Mouse (Mus musculus) heart, postnatal 0 days (tissue): ENCODE results near the gene Steap4. TPM values are rescaled to one million over a fixed set of nuclear protein-coding genes. Genes with fewer than 3 reads are reported as not detected.
"Not testable (repeated sequence)": the region's sequence is repeated elsewhere in the genome, so short reads cannot be mapped to it uniquely, and the experiment has no call there.

ENCODE experiments used
- ATAC-seq: fragments of 200-750 bp; cut with Nextera tagmentation; 2 replicates; pipeline ENCODE4 v1.8.0; 2017; ENCODE audit warnings: low read depth, moderate number of reproducible peaks, moderate library complexity; ENCODE audit not compliant: insufficient read depth
- DNase-seq: peaks from one replicate; pipeline ENCODE4 v3.0.0-alpha.2; 2016; ENCODE audit warnings: low spot score
- H3K27ac ChIP-seq: fragments of 300-500 bp; sonication (generic); 2 replicates; pipeline ENCODE4 v1.5.1; 2014; ENCODE audit warnings: low read depth, mild to moderate bottlenecking
- H3K27me3 ChIP-seq: fragments of 300-500 bp; sonication (generic); 2 replicates; pipeline ENCODE4 v1.6.1; 2014; ENCODE audit warnings: low read length, mixed read lengths; ENCODE audit not compliant: control insufficient read depth, insufficient read depth
- H3K36me3 ChIP-seq: fragments of 300-500 bp; sonication (generic); replicated peaks from 2 replicates; pipeline ENCODE4 v1.6.1; 2014; ENCODE audit warnings: low read length, mixed read lengths; ENCODE audit not compliant: control insufficient read depth, insufficient read depth
- H3K4me1 ChIP-seq: fragments of 300-500 bp; sonication (generic); 2 replicates; pipeline ENCODE4 v1.6.1; 2014; ENCODE audit warnings: antibody characterized with exemption; ENCODE audit not compliant: control insufficient read depth, insufficient read depth
- H3K4me2 ChIP-seq: fragments of 300-500 bp; sonication (generic); 2 replicates; pipeline ENCODE4 v1.6.1; 2014; ENCODE audit warnings: low read depth, mild to moderate bottlenecking, low read length, moderate library complexity
- H3K4me3 ChIP-seq: fragments of 300-500 bp; sonication (generic); 2 replicates; pipeline ENCODE4 v1.5.1; 2014; ENCODE audit warnings: low read depth, low read length
- H3K9ac ChIP-seq: fragments of 300-500 bp; sonication (generic); replicated peaks from 2 replicates; pipeline ENCODE4 v1.6.1; 2014; ENCODE audit warnings: low read depth, low read length, mixed read lengths
- H3K9me3 ChIP-seq: fragments of 300-500 bp; sonication (generic); replicated peaks from 2 replicates; pipeline ENCODE4 v1.6.1; 2016; ENCODE audit warnings: low read length; ENCODE audit not compliant: control insufficient read depth
- CTCF ChIP-seq: IDR thresholded peaks from 2 replicates; pipeline ENCODE4 v1.5.1; 2016; ENCODE audit warnings: antibody characterized with exemption, control low read depth, low read depth
- EP300 ChIP-seq: IDR thresholded peaks from 2 replicates; pipeline ENCODE4 v1.6.1; 2016; ENCODE audit warnings: antibody characterized with exemption, low read depth
- WGBS: fragments of 180-500 bp; shearing (Covaris S2); extraction: QIAGEN DNeasy Blood & Tissue Kit; methylation state at CpG from one replicate; pipeline ENCODE4 v1.1.7; 2014; 5-methylcytosine and 5-hydroxymethylcytosine counted together
- polyA plus RNA-seq: library from polyadenylated mRNA; unstranded; fragments of >200 nt; fragmentation: Nextera tagmentation; extraction: Ambion mirVana; gene quantifications from 2 replicates; pipeline ENCODE4 v1.2.1, GENCODE M21; 2015
- total RNA-seq: library from RNA; depleted of rRNA; stranded (reverse); fragments of >200 nt; gene quantifications from 2 replicates; pipeline ENCODE4 v1.2.3, GENCODE M21; 2014; ENCODE audit warnings: low replicate concordance

Gene Steap4
- total and polyA plus RNA-seq, 2 experiments from 2014 or later, result 7.0 to 10.6 TPM

DNA sequence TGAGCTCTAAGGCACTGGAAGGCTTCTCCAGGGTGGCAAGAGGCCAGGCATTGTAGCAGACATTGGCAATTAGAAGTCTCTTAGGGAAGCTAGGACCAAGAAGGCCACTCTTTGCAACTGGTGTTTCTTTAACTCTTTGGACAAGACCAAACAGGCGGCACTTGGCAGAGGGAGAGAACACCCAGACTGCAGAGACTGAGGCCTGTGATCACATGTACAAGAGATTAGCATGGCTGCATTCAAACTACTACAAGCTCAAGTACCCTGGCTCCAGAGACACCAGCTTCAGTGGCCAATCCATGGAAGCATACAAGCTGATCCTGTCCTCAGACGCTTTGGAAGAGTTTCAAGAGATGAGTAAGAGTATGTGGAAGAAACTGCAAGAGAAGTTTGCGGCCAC, 36.6 kb upstream of the Steap4 start:
- Histone ChIP-seq H3K27me3 (no peaks in the 10 kb centered on the region), H3K4me2 (no peak overlapping the region), H3K4me1 (no peaks in the 10 kb centered on the region), H3K4me3 (no peak overlapping the region), H3K36me3 (no peaks in the 10 kb centered on the region), H3K27ac (no peak overlapping the region), H3K9ac (no peak overlapping the region), H3K9me3 (no peaks in the 10 kb centered on the region)
- WGBS, result 71% methylated on average over 3 of the region's 3 CpGs
- ATAC-seq (no peak), DNase-seq (no peak)
- TF ChIP-seq EP300 (no peak), CTCF (no peak)

DNA sequence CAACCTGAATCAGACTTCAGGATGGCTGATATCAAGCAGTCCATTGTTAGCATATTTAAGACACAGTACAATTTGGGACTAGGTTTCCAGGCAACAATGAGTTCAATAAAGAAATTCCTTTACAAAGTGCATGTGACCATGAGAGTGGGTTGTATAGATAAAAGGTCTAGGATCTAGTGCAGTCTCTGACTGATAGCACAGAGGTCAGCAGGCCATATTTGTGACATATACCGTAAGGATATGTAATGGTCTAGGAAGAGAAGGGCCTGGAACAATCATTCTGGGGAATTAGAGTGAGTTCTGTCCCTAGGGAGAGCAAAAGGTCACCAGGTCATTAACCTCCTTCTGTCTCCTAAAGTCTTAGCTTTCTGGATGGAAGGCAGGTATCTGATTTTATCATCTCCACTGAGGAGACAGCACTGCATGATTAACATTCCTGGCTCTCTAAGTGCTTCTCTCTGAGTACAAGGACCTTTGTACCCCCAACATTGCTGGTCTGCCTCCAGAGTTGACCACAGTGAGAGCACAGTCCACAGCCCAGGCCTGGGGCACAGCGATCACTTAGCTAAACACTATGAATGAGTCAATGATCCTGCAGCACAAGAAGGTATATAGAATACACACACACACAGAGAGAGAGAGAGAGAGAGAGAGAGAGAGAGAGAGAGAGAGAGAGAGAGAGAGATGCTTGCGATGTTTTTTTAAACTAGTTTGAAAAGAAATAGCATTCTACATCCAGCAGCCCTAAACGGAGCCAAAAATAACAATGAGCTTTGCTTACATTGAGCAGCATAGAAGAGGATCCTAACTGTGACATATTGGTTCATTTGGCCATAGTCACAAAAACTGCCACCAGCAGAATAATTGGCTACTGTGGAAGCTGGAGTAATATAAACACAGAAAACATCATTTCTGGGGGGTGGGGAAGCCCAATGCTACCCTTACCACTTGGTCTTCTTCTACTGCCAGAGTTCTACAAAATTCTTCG, 27.7 kb upstream of the Steap4 start:
- WGBS, result 66% methylated on average over 5 of the region's 5 CpGs
- H3K4me3 ChIP-seq, result no peak overlapping the region
- no peaks in the 10 kb centered on the region for H3K27me3 ChIP-seq
- H3K27ac ChIP-seq, result no peak overlapping the region
- H3K36me3 ChIP-seq, result no peaks in the 10 kb centered on the region
- DNase-seq, result no peak
- TF ChIP-seq EP300, result no peak
- no peak for TF ChIP-seq CTCF
- ATAC-seq, result no peak
- no peak overlapping the region for H3K4me2 ChIP-seq
- no peak overlapping the region for H3K9ac ChIP-seq
- no peaks in the 10 kb centered on the region for H3K4me1 ChIP-seq
- H3K9me3 ChIP-seq, result no peaks in the 10 kb centered on the region

DNA sequence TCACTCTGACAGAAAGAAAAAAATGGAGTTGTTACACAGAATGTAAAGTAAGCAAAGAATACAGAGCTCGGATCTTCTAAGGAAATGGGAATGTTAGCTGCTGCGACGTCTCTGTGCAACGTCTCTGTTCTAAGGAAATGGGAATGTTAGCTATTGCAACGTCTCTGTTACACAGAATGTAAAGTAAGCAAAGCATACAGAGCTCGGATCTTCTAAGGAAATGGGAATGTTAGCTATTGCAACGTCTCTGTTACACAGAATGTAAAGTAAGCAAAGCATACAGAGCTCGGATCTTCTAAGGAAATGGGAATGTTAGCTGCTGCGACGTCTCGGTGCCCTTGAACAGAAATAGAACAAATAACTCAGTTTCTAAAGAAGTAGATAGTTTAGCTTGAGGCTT, 26.8 kb upstream of the Steap4 start:
- DNase-seq, H3K27ac ChIP-seq, H3K4me3 ChIP-seq, H3K27me3 ChIP-seq, H3K4me2 ChIP-seq, H3K4me1 ChIP-seq, ATAC-seq, H3K9ac ChIP-seq, H3K9me3 ChIP-seq, H3K36me3 ChIP-seq: not testable (repeated sequence)
- 59% methylated on average over 11 of the region's 11 CpGs for WGBS

DNA sequence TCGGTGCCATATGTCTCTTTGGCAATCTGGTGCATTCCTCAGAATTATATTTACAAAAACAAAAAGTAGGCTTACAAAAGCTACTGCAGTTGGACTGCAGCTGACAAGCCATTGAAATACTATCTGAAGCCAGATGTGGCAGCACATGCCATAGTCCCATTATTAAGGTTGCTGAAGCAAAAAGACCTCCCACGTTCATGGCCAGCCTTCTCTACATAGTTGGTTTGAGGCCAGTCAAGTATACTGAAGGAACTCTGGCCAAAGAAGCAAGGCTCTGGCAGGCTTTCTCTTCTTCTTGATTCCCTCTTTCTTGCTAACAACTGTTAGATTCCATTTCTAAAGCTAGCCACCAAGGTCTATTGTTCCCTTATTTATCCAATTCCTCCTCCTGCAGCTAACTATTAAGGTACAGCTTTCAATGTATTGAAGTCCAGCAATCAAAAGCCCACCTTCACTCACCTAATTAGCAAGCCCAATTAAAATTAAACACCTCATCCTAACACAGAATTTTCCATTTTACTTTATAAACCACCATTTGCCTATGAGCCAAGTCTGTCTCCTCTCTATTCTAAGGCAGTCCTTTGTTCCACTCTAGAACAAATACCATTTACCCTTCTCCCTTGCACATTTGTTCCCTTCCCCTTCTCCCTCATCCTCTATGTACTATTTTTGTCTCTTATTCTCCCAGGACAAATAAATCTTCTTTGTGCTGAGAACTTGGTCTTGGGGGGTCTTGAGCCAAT, 26.2 kb upstream of the Steap4 start:
- ATAC-seq, result no peak

DNA sequence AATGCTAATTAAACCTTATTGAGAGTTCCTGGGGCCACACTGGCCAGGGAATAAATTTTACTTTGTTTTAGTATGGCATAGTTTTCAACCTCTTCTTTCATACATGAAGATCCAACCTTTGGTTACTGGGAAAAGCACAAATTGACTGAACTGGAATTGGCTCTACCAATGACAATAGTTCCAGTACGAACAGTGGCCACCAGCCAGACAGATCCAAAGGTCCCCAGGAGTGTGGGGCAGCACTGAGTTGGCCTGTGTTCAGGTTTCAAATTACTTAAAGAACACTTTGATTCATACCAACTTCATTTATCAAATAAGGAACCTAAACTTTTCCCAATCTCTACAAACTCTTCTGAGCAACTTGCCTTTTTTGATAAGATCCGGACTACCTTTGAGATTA, 5.4 kb upstream of the Steap4 start:
- TF ChIP-seq EP300, result no peak
- no peak for TF ChIP-seq CTCF
- Histone ChIP-seq H3K4me1 (peaks cover 8% of the 10 kb centered on the region; the same call in 1 of the 2 replicates), H3K4me2 (no peak overlapping the region), H3K36me3 (no peaks in the 10 kb centered on the region), H3K9me3 (no peaks in the 10 kb centered on the region), H3K27ac (no peak overlapping the region), H3K4me3 (no peak overlapping the region), H3K27me3 (no peaks in the 10 kb centered on the region), H3K9ac (no peak overlapping the region)
- ATAC-seq (no peak), DNase-seq (no peak)
- 71% methylated on average over 2 of the region's 2 CpGs for WGBS

More for the DNA sequence above, 26.2 kb upstream of the Steap4 start:
- TF ChIP-seq CTCF, result no peak
- no peak for TF ChIP-seq EP300
- H3K9me3 ChIP-seq, result no peaks in the 10 kb centered on the region
- no peak for DNase-seq
- H3K4me2 ChIP-seq, result no peak overlapping the region
- no peak overlapping the region for H3K27ac ChIP-seq
- H3K4me1 ChIP-seq, result no peaks in the 10 kb centered on the region
- H3K9ac ChIP-seq, result no peak overlapping the region
- 64% methylated on average over 2 of the region's 2 CpGs for WGBS
- H3K36me3 ChIP-seq, result no peaks in the 10 kb centered on the region
- no peaks in the 10 kb centered on the region for H3K27me3 ChIP-seq
- no peak overlapping the region for H3K4me3 ChIP-seq
